7 mouse cellular contexts compared by ENCODE assay signal in the genomic region with DNA sequence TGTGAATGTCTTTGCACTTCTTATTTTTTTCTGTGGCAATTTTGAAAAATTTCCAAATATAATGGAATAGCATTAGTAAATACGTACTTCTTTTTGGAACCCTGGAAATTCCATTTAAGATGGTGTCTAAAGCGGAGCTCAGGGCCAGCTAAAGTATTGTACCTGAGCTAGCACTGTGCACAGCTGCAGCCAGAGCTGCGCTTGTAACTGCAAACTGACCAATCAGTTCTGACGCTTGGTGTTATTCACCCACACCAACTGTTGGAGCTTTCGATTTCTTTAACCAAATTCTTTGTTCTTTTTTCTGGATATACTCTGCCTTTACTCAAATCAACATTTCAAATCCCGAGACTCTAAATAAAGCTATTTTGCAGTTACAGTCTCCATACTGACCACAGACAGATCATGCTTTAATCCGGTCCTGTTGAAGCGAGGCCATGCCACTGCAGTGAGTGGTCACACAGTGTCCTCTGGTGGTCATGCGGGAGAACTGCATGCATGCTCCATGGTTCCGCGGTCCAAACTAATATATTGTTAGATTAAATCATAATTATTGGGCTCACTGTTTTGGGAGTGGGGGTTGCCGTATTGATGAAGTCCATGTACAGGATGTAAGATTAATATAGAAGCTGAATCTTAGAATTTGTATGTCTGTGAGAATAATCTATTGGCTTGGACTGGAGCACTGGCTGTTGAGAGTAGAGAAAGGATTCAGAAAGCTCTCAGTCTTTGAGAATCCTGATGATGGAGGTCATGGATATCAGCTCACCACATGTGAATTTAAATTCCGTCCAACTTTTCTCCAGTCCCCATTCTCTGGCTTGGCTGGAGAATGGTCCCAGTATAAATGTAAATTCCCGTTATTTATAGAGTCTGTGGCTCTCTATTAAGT.
A peak's percentile ranks its signal among the peaks of the same experiment; 100 is the strongest.
DNase-seq lines count a peak whose midpoint lies in the region; ATAC-seq and TF ChIP-seq lines count a peak whose summit lies in the region.

No protein-coding gene starts in this region.

- no peak overlapping the region for H3K4me3 ChIP-seq in intestine, embryonic 16.5 days (ENCODE audit: low read length)
- H3K4me3 ChIP-seq in midbrain, embryonic 14.5 days (replicated peaks; ENCODE audit: low read depth, low read length): no peak overlapping the region
- H3K4me3 ChIP-seq in spleen, adult 2 months (ENCODE audit: extremely low read depth, insufficient read depth, insufficient read length): no peak overlapping the region

- H3K27me3 ChIP-seq in intestine, embryonic 16.5 days (replicated peaks; ENCODE audit: control insufficient read depth, insufficient read depth, low read length): no peaks in the 10 kb centered on the region
- H3K27me3 ChIP-seq in midbrain, embryonic 14.5 days (ENCODE audit: control insufficient read depth, insufficient read depth, low read length): no peaks in the 10 kb centered on the region
- no peaks in the 10 kb centered on the region for H3K27me3 ChIP-seq in spleen, adult 2 months (ENCODE audit: control insufficient read depth, insufficient read depth, low read length)

- H3K9ac ChIP-seq in intestine, embryonic 16.5 days (ENCODE audit: low read depth, low read length): no peak overlapping the region
- no peak overlapping the region for H3K9ac ChIP-seq in midbrain, embryonic 14.5 days (replicated peaks; ENCODE audit: low read length)

- H3K9me3 ChIP-seq in intestine, embryonic 16.5 days (ENCODE audit: control insufficient read depth, low read length): no peaks in the 10 kb centered on the region
- H3K9me3 ChIP-seq in midbrain, embryonic 14.5 days (ENCODE audit: control insufficient read depth, low read length): no peaks in the 10 kb centered on the region

- H3K36me3 ChIP-seq in intestine, embryonic 16.5 days (ENCODE audit: control insufficient read depth, insufficient read depth, low read length): no peaks in the 10 kb centered on the region
- H3K36me3 ChIP-seq in midbrain, embryonic 14.5 days (ENCODE audit: control insufficient read depth, insufficient read depth, low read length): no peaks in the 10 kb centered on the region
- no peaks in the 10 kb centered on the region for H3K36me3 ChIP-seq in spleen, adult 2 months (ENCODE audit: control insufficient read depth, insufficient read depth, low read length)

- H3K27ac ChIP-seq in intestine, embryonic 16.5 days (ENCODE audit: low read length): no peak overlapping the region
- no peak overlapping the region for H3K27ac ChIP-seq in midbrain, embryonic 14.5 days (replicated peaks; ENCODE audit: low read depth, low read length)
- H3K27ac ChIP-seq in spleen, adult 2 months (ENCODE audit: insufficient read depth, low read length): no peak overlapping the region

- WGBS in intestine, embryonic 16.5 days: 37% methylated on average over 14 of the region's 14 CpGs
- 30% methylated on average over 14 of the region's 14 CpGs for WGBS in midbrain, embryonic 14.5 days
- 40% methylated on average over 14 of the region's 14 CpGs for WGBS in spleen, adult 2 months

- peak; percentile 63; the same call in 1 of the 2 replicates for ATAC-seq in intestine, embryonic 16.5 days
- ATAC-seq in midbrain, embryonic 14.5 days (ENCODE audit: low FRiP score, low TSS enrichment): peak; percentile 85

- TF ChIP-seq POLR2A in spleen, adult 2 months (IDR thresholded peaks at IDR 0.05; ENCODE audit: low read depth, low read length): no peak

- no peaks in the 10 kb centered on the region for H3K4me1 ChIP-seq in intestine, embryonic 16.5 days (ENCODE audit: control insufficient read depth, insufficient read depth, low read length)
- no peaks in the 10 kb centered on the region for H3K4me1 ChIP-seq in midbrain, embryonic 14.5 days (ENCODE audit: control insufficient read depth, insufficient read depth, low read length)
- H3K4me1 ChIP-seq in spleen, adult 2 months (ENCODE audit: control insufficient read depth, insufficient read depth, insufficient read length): no peaks in the 10 kb centered on the region

- intact Hi-C loops in gastrocnemius, postnatal 36 days (cut with DNase I): loop anchor here (2.0 to 10.0 kb wide), 2 partner anchors 382 to 666 kb away; no protein-coding TSS in a partner anchor
- intact Hi-C loops in left cerebral cortex, postnatal 25 days (cut with DNase I): loop anchor here (2.0 to 5.0 kb wide), 2 partner anchors 284 to 666 kb away; no protein-coding TSS in a partner anchor

- DNase-seq in adrenal gland, adult (ENCODE audit: inconsistent age in 2 of 2, low spot score in 1 of 2): peak; percentile 46 to 83
- DNase-seq in cerebellum, postnatal 36 days: peak; percentile 54 to 69
- peak; percentile 19 to 38 for DNase-seq in gastrocnemius, postnatal 36 days
- peak; percentile 61 to 62 for DNase-seq in left cerebral cortex, postnatal 25 days (ENCODE audit: low spot score in 2 of 2)
- peak; percentile 86 for DNase-seq in midbrain, embryonic 14.5 days
- peak in 1 of 2 experiments; percentile 36 for DNase-seq in spleen, adult 2 months (ENCODE audit: low read depth in 1 of 2, low spot score in 2 of 2)

- peak; percentile 100 for TF ChIP-seq CTCF in spleen, adult 2 months (IDR thresholded peaks at IDR 0.05; ENCODE audit: extremely low read depth, insufficient read depth, insufficient read length, insufficient replicate concordance)

- H3K4me2 ChIP-seq in intestine, embryonic 16.5 days (ENCODE audit: low read depth, low read length): no peak overlapping the region
- peak overlapping the region; percentile 34 for H3K4me2 ChIP-seq in midbrain, embryonic 14.5 days (ENCODE audit: low read length)
